Mouse (Mus musculus) bone marrow, adult 2 months (tissue): ENCODE results near the gene Ttc7b. TPM values are rescaled to one million over a fixed set of nuclear protein-coding genes. Genes with fewer than 3 reads are reported as not detected.

Source experiments
- H3K27ac ChIP-seq: fragments of 200-500 bp; 2 replicates; pipeline ENCODE4 v1.5.1; 2012; ENCODE audit warnings: low read depth, mild to moderate bottlenecking, control low read depth, inconsistent platforms, low read length; ENCODE audit not compliant: control insufficient read depth, poor library complexity, insufficient read depth
- H3K4me1 ChIP-seq: fragments of 200-500 bp; 2 replicates; pipeline ENCODE4 v1.6.1; 2011; ENCODE audit warnings: low read length; ENCODE audit not compliant: control insufficient read depth, insufficient read depth
- H3K4me3 ChIP-seq: fragments of 200-500 bp; replicated peaks from 2 replicates; pipeline ENCODE3; 2011; ENCODE audit warnings: mild to moderate bottlenecking, low read depth, low read length, control low read depth; ENCODE audit not compliant: control insufficient read depth
- CTCF ChIP-seq: fragments of 200-500 bp; IDR thresholded peaks from 2 replicates; pipeline ENCODE4 v1.5.1; 2011; ENCODE audit warnings: low read length, control low read depth; ENCODE audit not compliant: control insufficient read depth, insufficient read depth
- POLR2A ChIP-seq: fragments of 200-500 bp; IDR thresholded peaks from 2 replicates; pipeline ENCODE4 v1.6.1; 2011; ENCODE audit warnings: low read depth, mild to moderate bottlenecking, control low read depth, low read length, borderline replicate concordance; ENCODE audit not compliant: control insufficient read depth
- WGBS: fragments of 180-500 bp; shearing (Covaris S2); methylation state at CpG from one replicate; pipeline ENCODE4 v1.1.7; 2018; 5-methylcytosine and 5-hydroxymethylcytosine counted together
- polyA plus RNA-seq: library from polyadenylated mRNA; stranded (reverse); fragments of >200 nt; gene quantifications from 2 replicates; pipeline ENCODE4 v1.2.4, GENCODE M21; 2011; ENCODE audit warnings: low replicate concordance; ENCODE audit not compliant: missing spikeins, insufficient read depth, insufficient read length

Gene Ttc7b
- polyA plus RNA-seq, 1 experiment, result 26.5 TPM

- H3K4me3 ChIP-seq, result no peak overlapping the region
- H3K27ac ChIP-seq, result peak overlapping the region; percentile 18; the same call in 1 of the 2 replicates
- peaks cover 6% of the 10 kb centered on the region for H3K4me1 ChIP-seq
- TF ChIP-seq POLR2A (no peak), CTCF (no peak)
- 80% methylated on average over 5 of the region's 5 CpGs for WGBS
Observed at GRCm38 (mm10) chr12:100529651-100530050, 9.0 kb upstream of the Ttc7b start.

- H3K27ac ChIP-seq, result no peak overlapping the region
- WGBS, result 62% methylated on average over 8 of the region's 8 CpGs
- TF ChIP-seq CTCF (no peak), POLR2A (no peak)
- H3K4me1 ChIP-seq, result peaks cover 6% of the 10 kb centered on the region
- H3K4me3 ChIP-seq, result no peak overlapping the region
Observed at GRCm38 (mm10) chr12:100529172-100529571, 8.5 kb upstream of the Ttc7b start.

- no peak overlapping the region for H3K4me3 ChIP-seq
- TF ChIP-seq POLR2A (no peak), CTCF (no peak)
- WGBS, result 39% methylated on average over 3 of the region's 3 CpGs
- H3K27ac ChIP-seq, result no peak overlapping the region
- peaks cover 6% of the 10 kb centered on the region for H3K4me1 ChIP-seq
Observed at GRCm38 (mm10) chr12:100528246-100528645, 7.6 kb upstream of the Ttc7b start.

- Histone ChIP-seq H3K27ac (no peak overlapping the region), H3K4me3 (no peak overlapping the region), H3K4me1 (peaks cover 6% of the 10 kb centered on the region)
- 43% methylated on average over 9 of the region's 9 CpGs for WGBS
- TF ChIP-seq CTCF (no peak), POLR2A (no peak)
Observed at GRCm38 (mm10) chr12:100527753-100528152, 7.1 kb upstream of the Ttc7b start.

GRCm38 (mm10) chr12:100527241-100527640 lies 6.6 kb upstream of the Ttc7b start:
- Histone ChIP-seq H3K4me1 (peaks cover 6% of the 10 kb centered on the region), H3K4me3 (no peak overlapping the region), H3K27ac (no peak overlapping the region)
- TF ChIP-seq POLR2A (no peak), CTCF (no peak)
- WGBS, result 71% methylated on average over 9 of the region's 9 CpGs

GRCm38 (mm10) chr12:100525939-100526338 lies 5.3 kb upstream of the Ttc7b start:
- Histone ChIP-seq H3K4me3 (no peak overlapping the region), H3K4me1 (peaks cover 6% of the 10 kb centered on the region), H3K27ac (no peak overlapping the region)
- TF ChIP-seq CTCF, result no peak
- TF ChIP-seq POLR2A, result no peak
- 63% methylated on average over 1 of the region's 1 CpGs for WGBS

GRCm38 (mm10) chr12:100520077-100520793 lies 391 bp downstream of the Ttc7b start:
- peak overlapping the region; percentile 79 for H3K4me3 ChIP-seq
- TF ChIP-seq POLR2A (no peak), CTCF (no peak)
- peaks cover 2% of the 10 kb centered on the region; the same call in 1 of the 2 replicates for H3K4me1 ChIP-seq
- 6% methylated on average over 76 of the region's 76 CpGs for WGBS
- H3K27ac ChIP-seq, result peak overlapping the region; percentile 75; the same call in 1 of the 2 replicates

- Histone ChIP-seq H3K27ac (no peak overlapping the region), H3K4me3 (peak overlapping the region; percentile 79), H3K4me1 (peaks cover 2% of the 10 kb centered on the region; the same call in 1 of the 2 replicates)
- WGBS, result 66% methylated on average over 7 of the region's 7 CpGs
- TF ChIP-seq CTCF (no peak), POLR2A (no peak)
Observed at GRCm38 (mm10) chr12:100519684-100520076, 946 bp downstream of the Ttc7b start.
